Mouse (Mus musculus) retina, postnatal 7 days (tissue): ENCODE data around the gene Eif4g3.

Source experiments
- DNase-seq: peaks from one replicate; pipeline ENCODE4 v3.0.0-alpha.2; 2012; ENCODE audit warnings: low read depth, low spot score

Gene Eif4g3

GRCm38 (mm10) chr4:138153980-138154379 is 161.2 kb downstream of the Eif4g3 start:
- no peak for DNase-seq

DNA sequence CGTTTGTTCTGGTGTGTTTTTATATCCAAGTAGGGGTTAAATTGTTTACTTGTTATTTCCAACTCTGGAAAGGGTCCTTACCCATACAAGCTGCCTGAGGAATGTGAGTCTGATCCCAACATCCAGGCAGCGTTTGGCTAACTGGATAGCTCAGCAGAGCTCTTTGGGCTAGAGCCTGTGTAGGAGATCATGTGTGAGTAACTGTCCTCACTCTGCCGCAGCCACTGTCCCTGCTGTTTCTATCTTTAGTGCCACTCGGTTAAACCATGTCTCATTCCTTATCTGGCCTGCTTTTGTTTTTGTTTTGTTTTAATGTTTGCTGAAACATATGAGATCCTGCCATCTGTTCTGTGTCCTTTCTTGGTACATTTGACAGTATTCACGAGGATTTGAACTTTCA is 168.1 kb downstream of the Eif4g3 start:
- no peak for DNase-seq

DNA sequence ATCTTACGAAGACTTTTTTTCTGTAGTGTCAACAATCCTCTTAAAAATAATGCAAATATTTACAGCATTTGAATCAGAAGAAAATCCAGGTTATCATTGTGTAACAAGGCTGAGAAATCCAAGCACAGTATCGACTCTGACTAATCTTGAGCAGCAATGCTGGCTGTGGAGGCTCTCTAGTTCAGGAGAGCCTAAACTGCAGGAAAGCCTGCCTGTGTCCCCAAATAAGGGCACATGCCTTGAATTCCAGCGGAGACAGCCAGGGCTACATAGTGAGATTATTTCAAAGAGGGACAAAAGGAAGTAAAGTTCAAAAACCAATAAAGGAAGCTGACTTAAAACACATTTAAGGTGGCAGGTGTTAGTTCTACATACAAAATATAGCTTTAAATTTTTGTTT is 168.7 kb downstream of the Eif4g3 start:
- DNase-seq, result no peak

DNA sequence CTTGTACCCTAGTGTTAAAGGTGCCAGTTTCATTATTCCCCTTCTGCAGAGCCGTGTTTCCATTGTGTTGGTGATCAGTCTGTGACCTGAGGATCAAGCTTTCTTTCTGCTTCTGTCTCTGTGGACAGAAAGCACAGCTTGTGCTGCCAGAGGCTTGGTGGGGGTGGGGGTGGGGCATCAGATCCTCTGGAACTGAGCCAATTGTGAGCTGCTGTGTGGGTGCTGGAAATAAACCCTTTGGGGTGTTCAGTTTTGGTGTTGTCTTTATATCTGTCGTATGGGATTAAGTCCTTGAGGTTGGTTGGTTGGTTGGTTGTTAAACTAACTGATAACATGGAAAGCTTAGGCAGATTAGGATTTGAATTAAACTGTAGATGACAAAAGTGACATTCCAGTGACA is 171.0 kb downstream of the Eif4g3 start:
- peak; percentile 54 for DNase-seq

DNA sequence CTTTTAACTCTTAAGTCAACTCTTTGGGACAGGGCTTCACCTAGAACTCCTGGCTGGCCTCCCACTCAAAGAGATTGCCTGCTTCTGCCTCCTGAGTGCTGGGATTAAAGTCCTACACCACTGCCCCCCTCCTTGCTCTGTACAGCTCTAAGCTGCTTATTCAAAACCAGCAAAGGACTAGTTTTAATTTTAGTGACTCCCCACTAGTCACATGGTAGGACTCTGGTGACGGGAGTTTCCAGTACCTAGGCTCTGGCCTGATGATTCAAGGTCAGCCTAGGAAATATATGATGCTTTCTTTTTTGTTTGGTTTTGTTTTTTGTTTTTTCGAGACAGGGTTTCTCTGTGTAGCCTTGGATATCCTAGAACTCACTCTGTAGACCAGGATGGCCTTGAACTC is 172.0 kb downstream of the Eif4g3 start:
- DNase-seq, result no peak

DNA sequence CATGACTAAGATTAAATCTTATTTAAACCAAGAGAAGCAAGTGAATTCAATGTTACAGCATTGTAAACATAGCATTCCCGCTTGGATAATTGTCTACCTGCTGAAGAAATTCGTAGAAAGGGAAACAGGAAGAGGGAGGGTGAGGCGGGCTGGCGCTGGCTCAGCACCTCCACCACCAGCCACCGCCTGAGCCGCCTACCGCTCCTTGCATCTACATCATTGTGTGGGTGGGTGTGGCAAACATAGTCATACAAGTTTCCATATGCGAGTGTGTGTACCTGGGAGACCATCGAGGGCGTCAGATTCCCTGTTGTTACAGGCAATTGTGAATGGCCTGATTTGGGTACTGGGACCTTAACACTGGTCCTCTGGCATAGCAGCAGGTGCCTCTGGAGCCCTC is 173.7 kb downstream of the Eif4g3 start:
- no peak for DNase-seq

- DNase-seq, result no peak
These were observed 175.3 kb downstream of the Eif4g3 start for GRCm38 (mm10) chr4:138168162-138168561.

DNA sequence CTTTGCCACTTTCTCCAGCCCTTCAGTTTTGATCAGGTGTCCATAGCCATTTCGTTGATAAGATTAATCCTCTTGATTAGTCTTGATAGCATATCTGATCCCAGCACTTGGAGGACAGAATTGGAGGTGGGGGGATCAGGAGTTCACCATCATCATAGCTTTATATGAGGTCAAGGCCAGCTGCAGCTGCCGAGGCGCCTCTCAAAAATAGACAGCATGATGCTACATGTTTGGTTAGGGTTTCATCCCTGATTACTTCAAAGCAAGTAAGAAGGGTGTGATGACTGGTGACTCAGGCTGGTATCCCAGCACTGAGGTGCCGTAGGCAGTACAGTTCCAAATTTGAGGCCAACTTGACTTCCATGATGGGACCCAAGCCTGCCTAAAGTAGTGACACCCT is 176.6 kb downstream of the Eif4g3 start:
- DNase-seq, result no peak

- no peak for DNase-seq
These were observed 179.9 kb downstream of the Eif4g3 start for GRCm38 (mm10) chr4:138172686-138173085.

GRCm38 (mm10) chr4:138179391-138179790 is 186.6 kb downstream of the Eif4g3 start:
- no peak for DNase-seq

- no peak for DNase-seq
These were observed 187.9 kb downstream of the Eif4g3 start for GRCm38 (mm10) chr4:138180719-138181118.

GRCm38 (mm10) chr4:138184056-138184455 is 191.2 kb downstream of the Eif4g3 start:
- DNase-seq, result no peak

- DNase-seq, result no peak
These were observed 191.8 kb downstream of the Eif4g3 start for GRCm38 (mm10) chr4:138184573-138184981.

DNA sequence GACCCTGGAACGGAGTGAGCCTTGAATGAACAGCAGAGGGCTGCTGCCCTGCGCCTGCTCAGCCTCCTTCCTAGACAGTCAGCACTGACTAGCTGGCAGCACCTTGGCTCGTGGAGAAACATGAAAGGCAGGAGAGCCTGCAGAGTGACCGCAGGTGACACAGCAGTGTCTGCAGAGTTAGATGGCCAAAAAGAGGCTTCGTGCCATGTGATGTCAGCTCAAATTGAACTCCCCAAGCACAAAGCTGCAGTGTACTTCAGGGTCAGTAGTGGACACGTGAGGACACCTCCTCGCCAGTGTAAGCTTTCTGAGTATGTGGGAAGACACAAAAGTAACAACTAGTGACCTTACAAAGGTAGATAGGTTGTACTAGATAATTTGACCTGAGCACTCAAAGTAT is 193.1 kb downstream of the Eif4g3 start:
- no peak for DNase-seq

- DNase-seq, result no peak
These were observed 195.2 kb downstream of the Eif4g3 start for GRCm38 (mm10) chr4:138187995-138188394.

GRCm38 (mm10) chr4:138192561-138192960 is 199.7 kb downstream of the Eif4g3 start:
- no peak for DNase-seq

DNA sequence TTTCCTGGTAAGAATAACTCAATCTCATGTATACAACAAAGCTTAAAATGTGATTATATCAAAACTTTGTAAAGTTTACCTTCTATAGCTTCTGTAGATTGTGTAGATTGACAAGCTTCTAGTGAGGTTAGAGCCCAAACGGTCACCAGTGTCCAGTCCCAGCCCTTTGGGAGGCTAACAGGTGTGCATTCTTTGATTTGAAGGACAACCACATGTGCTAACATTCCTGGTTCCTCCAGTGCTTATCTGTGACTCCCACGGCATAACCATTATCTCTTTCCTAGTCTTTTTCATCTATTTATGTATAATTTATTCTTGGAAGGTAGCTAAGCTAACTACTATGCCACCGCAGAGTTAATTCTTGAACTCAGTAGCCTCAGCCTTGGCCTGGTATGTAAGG is 207.9 kb downstream of the Eif4g3 start:
- no peak for DNase-seq

GRCm38 (mm10) chr4:138201696-138202095 is 208.9 kb downstream of the Eif4g3 start:
- DNase-seq, result no peak

DNA sequence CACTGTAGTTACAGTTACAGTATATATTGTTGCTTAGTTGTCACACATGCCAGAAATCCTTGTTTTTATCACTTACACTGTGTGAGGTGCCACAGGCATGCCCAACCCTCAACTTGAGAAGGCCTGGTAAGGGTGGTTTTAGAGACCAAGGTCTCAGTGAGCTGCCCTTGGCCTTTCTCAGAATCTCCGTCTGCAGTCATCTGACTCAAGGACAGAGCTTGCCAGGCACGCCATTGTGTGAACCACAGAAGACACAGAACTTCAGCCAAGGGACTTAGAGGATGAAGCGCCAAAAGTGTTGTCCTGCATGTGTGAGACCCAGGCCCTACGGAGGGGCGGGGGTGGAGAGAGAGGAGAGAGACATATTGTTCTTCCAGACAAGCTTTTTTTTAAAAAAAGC is 217.3 kb downstream of the Eif4g3 start:
- no peak for DNase-seq

- DNase-seq, result no peak
These were observed 221.0 kb downstream of the Eif4g3 start for GRCm38 (mm10) chr4:138213861-138214260.

GRCm38 (mm10) chr4:138215671-138216199 is 222.9 kb downstream of the Eif4g3 start:
- peak; percentile 11 for DNase-seq

- DNase-seq, result peak; percentile 65
These were observed 223.5 kb downstream of the Eif4g3 start, which contains the start of gene Hp1bp3 for GRCm38 (mm10) chr4:138216200-138216890. TSS of gene Hp1bp3 (plus strand) at chr4:138216296.

- DNase-seq, result peak; percentile 98
These were observed 224.1 kb downstream of the Eif4g3 start for GRCm38 (mm10) chr4:138216891-138217392.
